Mouse (Mus musculus): ENCODE results near the gene Dusp14.

Gene Dusp14

GRCm38 (mm10) chr11:84016147-84016809 lies 52.8 kb downstream of the Dusp14 start:
- DNase-seq (ENCODE audit: low spot score) = no peak

GRCm38 (mm10) chr11:84013105-84013504 lies 56.0 kb downstream of the Dusp14 start:
- no peak for DNase-seq (ENCODE audit: low spot score)

- no peak for DNase-seq (ENCODE audit: low spot score)
Measured at GRCm38 (mm10) chr11:84011576-84011975, 57.5 kb downstream of the Dusp14 start.

- DNase-seq (ENCODE audit: low spot score) = no peak
Measured at GRCm38 (mm10) chr11:84011050-84011449, 58.0 kb downstream of the Dusp14 start.

- no peak for DNase-seq (ENCODE audit: low spot score)
Measured at GRCm38 (mm10) chr11:84010411-84010810, 58.6 kb downstream of the Dusp14 start.

GRCm38 (mm10) chr11:84009001-84009400 lies 60.1 kb downstream of the Dusp14 start:
- no peak for DNase-seq (ENCODE audit: low spot score)

GRCm38 (mm10) chr11:84003986-84004385 lies 65.1 kb downstream of the Dusp14 start:
- no peak for DNase-seq (ENCODE audit: low spot score)

- no peak for DNase-seq (ENCODE audit: low spot score)
Measured at GRCm38 (mm10) chr11:84001257-84001656, 67.8 kb downstream of the Dusp14 start.

GRCm38 (mm10) chr11:83999411-83999915 lies 69.6 kb downstream of the Dusp14 start:
- DNase-seq (ENCODE audit: low spot score) = no peak

- DNase-seq (ENCODE audit: low spot score) = no peak
Measured at GRCm38 (mm10) chr11:83998993-83999392, 70.1 kb downstream of the Dusp14 start.
